Mouse (Mus musculus) hindbrain, embryonic 12.5 days (tissue): ENCODE data around the gene Fam198a. TPM values are rescaled to one million over a fixed set of nuclear protein-coding genes. Genes with fewer than 3 reads are reported as not detected.

Experiments
- ATAC-seq: fragments of 200-750 bp; cut with Nextera tagmentation; 2 replicates; pipeline ENCODE4 v1.8.0; 2017; ENCODE audit warnings: moderate TSS enrichment; ENCODE audit not compliant: low FRiP score
- H3K27ac ChIP-seq: fragments of 300-500 bp; sonication (generic); 2 replicates; pipeline ENCODE4 v1.5.1; 2016; ENCODE audit warnings: mild to moderate bottlenecking
- H3K27me3 ChIP-seq: fragments of 300-500 bp; sonication (generic); 2 replicates; pipeline ENCODE4 v1.6.1; 2016; ENCODE audit warnings: mild to moderate bottlenecking
- H3K36me3 ChIP-seq: fragments of 300-500 bp; sonication (generic); 2 replicates; pipeline ENCODE4 v1.6.1; 2016; ENCODE audit warnings: mild to moderate bottlenecking
- H3K4me1 ChIP-seq: fragments of 300-500 bp; sonication (generic); 2 replicates; pipeline ENCODE4 v1.6.1; 2016
- H3K4me2 ChIP-seq: fragments of 300-500 bp; sonication (generic); replicated peaks from 2 replicates; pipeline ENCODE4 v1.6.1; 2016; ENCODE audit warnings: mild to moderate bottlenecking
- H3K4me3 ChIP-seq: fragments of 300-500 bp; sonication (generic); 2 replicates; pipeline ENCODE4 v1.5.1; 2016; ENCODE audit warnings: mild to moderate bottlenecking
- H3K9ac ChIP-seq: fragments of 300-500 bp; sonication (generic); 2 replicates; pipeline ENCODE4 v1.6.1; 2016; ENCODE audit warnings: mild to moderate bottlenecking, moderate library complexity
- H3K9me3 ChIP-seq: fragments of 300-500 bp; sonication (generic); replicated peaks from 2 replicates; pipeline ENCODE4 v1.6.1; 2016; ENCODE audit warnings: mild to moderate bottlenecking
- WGBS: fragments of 180-500 bp; shearing (Covaris S2); methylation state at CpG from one replicate; pipeline ENCODE4 v1.1.7; 2016; 5-methylcytosine and 5-hydroxymethylcytosine counted together
- polyA plus RNA-seq: library from polyadenylated mRNA; unstranded; fragments of >200 nt; fragmentation: Nextera tagmentation; extraction: Ambion mirVana; gene quantifications from 2 replicates; pipeline ENCODE4 v1.2.1, GENCODE M21; 2016

Fam198a gene
- polyA plus RNA-seq, 1 experiment from 2014 or later, result 1.8 TPM

GRCm38 (mm10) chr9:121988910-121989309 lies 38.1 kb downstream of the Fam198a start:
- Histone ChIP-seq H3K4me3 (no peak overlapping the region), H3K36me3 (0 out of 2 replicates have a peak, but pooled peaks cover 5% of the 10 kb centered on the region), H3K4me1 (peaks cover 10% of the 10 kb centered on the region), H3K9me3 (no peaks in the 10 kb centered on the region), H3K27ac (no peak overlapping the region), H3K27me3 (no peaks in the 10 kb centered on the region), H3K9ac (no peak overlapping the region), H3K4me2 (no peak overlapping the region)
- WGBS, result 64% methylated on average over 3 of the region's 3 CpGs
- no peak for ATAC-seq

- 28% methylated on average over 5 of the region's 5 CpGs for WGBS
- Histone ChIP-seq H3K36me3 (0 out of 2 replicates have a peak, but pooled peaks cover 5% of the 10 kb centered on the region), H3K9ac (no peak overlapping the region), H3K27ac (no peak overlapping the region), H3K27me3 (no peaks in the 10 kb centered on the region), H3K9me3 (no peaks in the 10 kb centered on the region), H3K4me1 (peaks cover 11% of the 10 kb centered on the region), H3K4me3 (no peak overlapping the region), H3K4me2 (no peak overlapping the region)
- ATAC-seq, result no peak
Measured at GRCm38 (mm10) chr9:121989536-121989935, 38.7 kb downstream of the Fam198a start.

GRCm38 (mm10) chr9:121991041-121991440 lies 40.3 kb downstream of the Fam198a start:
- ATAC-seq, result no peak
- H3K9ac ChIP-seq, result no peak overlapping the region
- H3K4me2 ChIP-seq, result no peak overlapping the region
- WGBS, result 65% methylated on average over 5 of the region's 5 CpGs
- no peak overlapping the region for H3K27ac ChIP-seq
- no peaks in the 10 kb centered on the region for H3K9me3 ChIP-seq
- 0 out of 2 replicates have a peak, but pooled peaks cover 5% of the 10 kb centered on the region for H3K36me3 ChIP-seq
- H3K27me3 ChIP-seq, result no peaks in the 10 kb centered on the region
- H3K4me3 ChIP-seq, result no peak overlapping the region
- H3K4me1 ChIP-seq, result peaks cover 17% of the 10 kb centered on the region

GRCm38 (mm10) chr9:121993047-121993446 lies 42.3 kb downstream of the Fam198a start:
- H3K9me3 ChIP-seq, result no peaks in the 10 kb centered on the region
- peaks cover 17% of the 10 kb centered on the region for H3K4me1 ChIP-seq
- ATAC-seq, result no peak
- 0 out of 2 replicates have a peak, but pooled peaks cover 5% of the 10 kb centered on the region for H3K36me3 ChIP-seq
- no peak overlapping the region for H3K4me3 ChIP-seq
- WGBS, result 82% methylated on average over 3 of the region's 3 CpGs
- H3K9ac ChIP-seq, result no peak overlapping the region
- no peak overlapping the region for H3K4me2 ChIP-seq
- H3K27me3 ChIP-seq, result no peaks in the 10 kb centered on the region
- H3K27ac ChIP-seq, result no peak overlapping the region

- Histone ChIP-seq H3K27ac (no peak overlapping the region), H3K4me1 (peaks cover 12% of the 10 kb centered on the region; the same call in 1 of the 2 replicates), H3K4me2 (peak overlapping the region; percentile 87), H3K27me3 (no peaks in the 10 kb centered on the region), H3K4me3 (peak overlapping the region; percentile 88), H3K36me3 (0 out of 2 replicates have a peak, but pooled peaks cover 4% of the 10 kb centered on the region), H3K9ac (peak overlapping the region; percentile 84), H3K9me3 (no peaks in the 10 kb centered on the region)
- no peak for ATAC-seq
- WGBS, result 14% methylated on average over 10 of the region's 10 CpGs
Measured at GRCm38 (mm10) chr9:121995077-121995476, 44.3 kb downstream of the Fam198a start.

- Histone ChIP-seq H3K27me3 (no peaks in the 10 kb centered on the region), H3K4me2 (peak overlapping the region; percentile 87), H3K36me3 (no peaks in the 10 kb centered on the region), H3K9me3 (no peaks in the 10 kb centered on the region), H3K27ac (no peak overlapping the region), H3K4me1 (peaks cover 12% of the 10 kb centered on the region; the same call in 1 of the 2 replicates), H3K9ac (peak overlapping the region; percentile 84), H3K4me3 (peak overlapping the region; percentile 88)
- under 1% methylated on average over 52 of the region's 53 CpGs for WGBS
- ATAC-seq, result peak; percentile 88
Measured at GRCm38 (mm10) chr9:121995508-121996131, 44.8 kb downstream of the Fam198a start.

GRCm38 (mm10) chr9:121997010-121997409 lies 46.2 kb downstream of the Fam198a start, which contains the start of gene Pomgnt2:
Gene Pomgnt2 (minus strand): TSS chr9:121997110.
- H3K4me3 ChIP-seq, result peak within 1 kb of the TSS; percentile 88
- H3K9me3 ChIP-seq, result no peaks in the 10 kb centered on the region
- H3K36me3 ChIP-seq, result no peaks in the 10 kb centered on the region
- H3K27ac ChIP-seq, result no peak within 1 kb of the TSS
- ATAC-seq, result no peak
- no peak within 1 kb of the TSS; the same call in 1 of the 2 replicates for H3K4me2 ChIP-seq
- no peaks in the 10 kb centered on the region for H3K27me3 ChIP-seq
- peaks cover 12% of the 10 kb centered on the region; the same call in 1 of the 2 replicates for H3K4me1 ChIP-seq
- no peak within 1 kb of the TSS for H3K9ac ChIP-seq

GRCm38 (mm10) chr9:121997978-121998377 lies 47.2 kb downstream of the Fam198a start:
- Histone ChIP-seq H3K4me2 (no peak overlapping the region), H3K4me1 (peaks cover 12% of the 10 kb centered on the region; the same call in 1 of the 2 replicates), H3K27ac (no peak overlapping the region), H3K9me3 (no peaks in the 10 kb centered on the region), H3K36me3 (no peaks in the 10 kb centered on the region), H3K4me3 (no peak overlapping the region), H3K27me3 (no peaks in the 10 kb centered on the region), H3K9ac (no peak overlapping the region)
- 84% methylated on average over 4 of the region's 4 CpGs for WGBS
- no peak for ATAC-seq

- Histone ChIP-seq H3K27ac (no peak overlapping the region), H3K4me2 (no peak overlapping the region), H3K9me3 (no peaks in the 10 kb centered on the region), H3K4me1 (peaks cover 7% of the 10 kb centered on the region), H3K36me3 (no peaks in the 10 kb centered on the region), H3K27me3 (no peaks in the 10 kb centered on the region), H3K4me3 (no peak overlapping the region), H3K9ac (no peak overlapping the region)
- ATAC-seq, result no peak
- WGBS, result 96% methylated on average over 2 of the region's 2 CpGs
Measured at GRCm38 (mm10) chr9:122006175-122006574, 55.4 kb downstream of the Fam198a start.

- no peaks in the 10 kb centered on the region for H3K36me3 ChIP-seq
Measured at GRCm38 (mm10) chr9:122006609-122007008, 55.8 kb downstream of the Fam198a start.

GRCm38 (mm10) chr9:122008876-122009275 lies 58.1 kb downstream of the Fam198a start:
- ATAC-seq, result no peak
- Histone ChIP-seq H3K27ac (no peak overlapping the region), H3K9me3 (no peaks in the 10 kb centered on the region), H3K4me3 (no peak overlapping the region), H3K27me3 (no peaks in the 10 kb centered on the region), H3K36me3 (no peaks in the 10 kb centered on the region), H3K9ac (no peak overlapping the region), H3K4me2 (no peak overlapping the region), H3K4me1 (peaks cover 7% of the 10 kb centered on the region)
- WGBS, result 32% methylated on average over 2 of the region's 2 CpGs

More at GRCm38 (mm10) chr9:122006609-122007008, 55.8 kb downstream of the Fam198a start:
- no peaks in the 10 kb centered on the region for H3K9me3 ChIP-seq
- H3K4me2 ChIP-seq, result no peak overlapping the region
- H3K4me1 ChIP-seq, result peaks cover 7% of the 10 kb centered on the region
- WGBS, result 12% methylated on average over 7 of the region's 7 CpGs
- no peak overlapping the region for H3K27ac ChIP-seq
- no peak for ATAC-seq
- H3K27me3 ChIP-seq, result no peaks in the 10 kb centered on the region
- no peak overlapping the region for H3K9ac ChIP-seq
- H3K4me3 ChIP-seq, result no peak overlapping the region

- H3K27me3 ChIP-seq, result no peaks in the 10 kb centered on the region
- peaks cover 7% of the 10 kb centered on the region for H3K4me1 ChIP-seq
- H3K4me3 ChIP-seq, result no peak overlapping the region
- H3K27ac ChIP-seq, result no peak overlapping the region
- ATAC-seq, result no peak
- 94% methylated on average over 2 of the region's 2 CpGs for WGBS
- H3K36me3 ChIP-seq, result no peaks in the 10 kb centered on the region
- H3K9me3 ChIP-seq, result no peaks in the 10 kb centered on the region
- no peak overlapping the region for H3K9ac ChIP-seq
- H3K4me2 ChIP-seq, result no peak overlapping the region
Measured at GRCm38 (mm10) chr9:122010751-122011150, 60.0 kb downstream of the Fam198a start.

- no peak for ATAC-seq
- Histone ChIP-seq H3K27me3 (no peaks in the 10 kb centered on the region), H3K4me2 (no peak overlapping the region), H3K4me3 (no peak overlapping the region), H3K9me3 (no peaks in the 10 kb centered on the region), H3K36me3 (no peaks in the 10 kb centered on the region), H3K4me1 (peaks cover 7% of the 10 kb centered on the region), H3K9ac (no peak overlapping the region), H3K27ac (no peak overlapping the region)
- WGBS, result 82% methylated on average over 2 of the region's 2 CpGs
Measured at GRCm38 (mm10) chr9:122012816-122013215, 62.0 kb downstream of the Fam198a start.
